Mouse (Mus musculus) skeletal muscle tissue, adult 2 months (tissue): ENCODE results near the gene Gm10778.

Experiments used
- DNase-seq: peaks from one replicate; pipeline ENCODE4 v3.0.0-alpha.2; 2012; ENCODE audit warnings: low read depth, low spot score

Gm10778 gene

DNA sequence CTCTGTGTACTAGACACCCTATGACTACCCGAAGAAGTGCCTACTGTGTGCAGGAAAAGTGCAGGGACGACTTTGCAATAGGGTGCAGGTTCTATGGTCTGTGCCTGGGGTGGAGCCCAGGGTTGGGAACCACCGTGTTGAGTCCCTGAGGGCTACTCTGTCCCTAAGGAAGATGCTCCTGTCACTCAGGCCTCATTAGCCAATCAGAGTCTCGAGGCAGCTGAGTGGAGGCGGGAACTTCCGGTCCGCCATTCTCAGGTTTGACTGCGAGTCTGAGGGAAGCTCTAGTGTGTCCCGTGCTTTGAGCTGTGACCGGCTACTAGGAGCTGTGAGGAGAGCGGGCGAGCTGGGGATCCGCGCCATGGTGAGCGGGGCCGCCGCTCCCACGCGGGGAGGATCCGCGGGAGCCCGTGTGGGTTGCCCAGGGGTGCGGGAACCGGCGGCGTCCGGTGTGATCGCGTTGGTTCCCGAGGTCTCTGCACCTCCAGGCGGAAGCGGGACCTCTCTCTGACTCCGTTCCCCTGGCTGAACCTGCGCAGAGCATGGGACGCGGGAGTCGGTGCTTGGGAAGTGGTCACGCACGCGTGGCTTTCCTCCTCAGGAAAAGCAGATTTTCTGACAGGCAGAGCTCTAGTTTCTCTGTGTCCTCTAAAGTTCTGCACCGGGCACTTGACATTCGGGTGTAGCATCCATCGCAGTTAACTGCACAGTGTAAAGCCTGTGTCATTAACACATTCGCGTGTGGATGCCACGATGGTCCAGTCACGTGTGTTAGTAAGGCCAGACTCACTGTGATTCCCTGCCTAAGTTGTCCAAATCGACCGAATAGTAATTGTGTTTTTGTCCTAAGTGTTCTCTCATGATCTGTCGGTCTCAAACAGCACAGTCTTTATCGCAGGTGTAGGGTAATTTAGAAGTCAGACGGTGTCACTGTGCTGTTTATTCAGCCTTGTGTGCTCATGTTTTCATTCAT is at the start of gene Gm10778:
Gene Gm10778 (plus strand): TSS at position 257 of the 973 bp plus-strand sequence.
- peak; percentile 82 for DNase-seq

DNA sequence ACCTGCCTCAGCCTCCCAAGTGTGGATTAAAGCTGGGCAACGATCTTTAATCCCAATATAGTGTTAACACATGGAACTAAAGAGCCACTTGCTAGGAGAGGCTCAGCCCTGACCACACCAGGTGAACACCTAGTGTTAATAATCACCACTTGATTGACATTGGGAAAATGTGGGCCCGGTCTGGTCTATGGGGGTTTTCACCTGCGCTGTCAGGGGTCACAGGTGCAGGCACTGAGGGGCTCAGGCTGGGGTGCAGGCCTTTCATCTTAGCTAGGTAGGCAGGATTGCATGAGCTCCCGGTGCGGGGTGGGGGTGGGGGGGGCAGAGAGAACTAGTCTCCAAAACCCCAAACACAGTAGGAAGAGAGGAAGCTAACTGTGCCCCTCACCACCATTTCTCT is 49.2 kb upstream of the Gm10778 start:
- DNase-seq = no peak

DNA sequence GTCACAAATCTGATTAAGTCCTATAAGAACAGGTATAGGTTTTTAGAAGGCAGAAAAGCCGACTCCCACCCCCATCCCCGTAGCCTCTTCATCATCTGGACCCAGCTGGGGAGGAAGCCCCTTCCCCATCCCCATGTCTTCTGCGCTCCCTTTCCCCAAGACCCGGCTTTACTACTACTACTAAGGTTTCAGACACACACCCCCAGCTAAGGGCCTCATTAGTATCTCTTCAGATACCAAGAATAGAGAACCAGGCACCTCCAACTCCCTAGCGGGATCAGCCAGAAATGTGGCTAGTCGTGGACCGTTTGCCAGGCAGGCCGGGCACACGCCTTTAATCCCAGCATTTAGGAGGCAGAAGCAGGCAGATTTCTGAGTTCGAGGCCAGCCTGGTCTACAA is 48.8 kb upstream of the Gm10778 start:
- DNase-seq = no peak

DNA sequence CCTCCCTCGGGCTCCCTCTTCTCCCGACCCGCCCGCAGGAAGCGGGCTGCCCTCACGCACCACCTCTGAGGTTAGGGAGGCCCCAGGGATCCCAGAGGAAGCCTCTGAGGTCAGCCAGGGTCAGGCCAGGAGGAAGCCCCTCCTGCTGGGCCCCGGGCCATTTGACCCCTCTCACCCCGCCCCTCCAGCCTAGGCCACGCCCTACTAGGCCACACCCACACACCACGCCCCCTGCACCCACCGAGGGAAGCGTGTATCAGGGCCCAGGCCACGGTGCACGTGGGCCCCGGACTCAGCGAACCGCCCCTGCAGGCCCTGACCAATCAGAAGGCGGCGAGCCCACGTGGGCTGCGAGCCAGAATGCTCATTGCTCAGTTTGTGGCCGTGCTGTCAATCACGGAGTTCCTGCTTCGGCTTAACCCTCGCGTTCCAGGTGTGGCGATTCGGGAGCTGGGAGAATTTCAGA is 48.1 kb upstream of the Gm10778 start, which contains the start of gene Tle6:
Gene Tle6 (minus strand): TSS at position 336 of the 466 bp plus-strand sequence.
- peak; percentile 98 for DNase-seq

GRCm38 (mm10) chr10:81601396-81601905 is 47.4 kb upstream of the Gm10778 start:
- DNase-seq = no peak

DNA sequence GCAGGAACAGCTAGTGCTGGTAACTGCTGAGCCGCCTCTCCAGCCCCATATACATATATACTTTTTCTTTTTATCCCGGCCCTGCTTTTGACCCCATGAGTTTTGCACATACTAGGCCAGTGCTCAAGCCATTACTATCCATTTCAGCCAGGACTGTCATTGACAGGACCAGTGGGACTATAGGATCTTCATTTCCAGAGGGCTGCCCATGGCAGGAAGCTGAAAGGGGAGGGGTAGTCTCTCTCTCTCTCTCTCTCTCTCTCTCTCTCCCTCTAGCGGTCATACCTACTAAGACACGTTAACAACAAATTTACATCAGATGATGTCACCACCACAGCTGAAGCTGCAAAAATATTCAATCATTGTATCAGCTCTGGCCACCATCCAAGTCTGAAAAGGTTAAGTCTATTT is 46.1 kb upstream of the Gm10778 start:
- peak; percentile 47 for DNase-seq

GRCm38 (mm10) chr10:81604019-81604967 is 44.6 kb upstream of the Gm10778 start:
- no peak for DNase-seq

- DNase-seq = peak; percentile 88
Measured at GRCm38 (mm10) chr10:81604968-81605665, 43.7 kb upstream of the Gm10778 start.

GRCm38 (mm10) chr10:81605666-81605973 is 43.2 kb upstream of the Gm10778 start:
- DNase-seq = no peak

- peak; percentile 97 for DNase-seq
Measured at GRCm38 (mm10) chr10:81605974-81606751, 42.7 kb upstream of the Gm10778 start, which contains the start of gene BC025920. Gene BC025920 (plus strand): TSS chr10:81606270.

GRCm38 (mm10) chr10:81608308-81608707 is 40.6 kb upstream of the Gm10778 start:
- no peak for DNase-seq

GRCm38 (mm10) chr10:81612779-81613178 is 36.1 kb upstream of the Gm10778 start:
- DNase-seq = no peak

DNA sequence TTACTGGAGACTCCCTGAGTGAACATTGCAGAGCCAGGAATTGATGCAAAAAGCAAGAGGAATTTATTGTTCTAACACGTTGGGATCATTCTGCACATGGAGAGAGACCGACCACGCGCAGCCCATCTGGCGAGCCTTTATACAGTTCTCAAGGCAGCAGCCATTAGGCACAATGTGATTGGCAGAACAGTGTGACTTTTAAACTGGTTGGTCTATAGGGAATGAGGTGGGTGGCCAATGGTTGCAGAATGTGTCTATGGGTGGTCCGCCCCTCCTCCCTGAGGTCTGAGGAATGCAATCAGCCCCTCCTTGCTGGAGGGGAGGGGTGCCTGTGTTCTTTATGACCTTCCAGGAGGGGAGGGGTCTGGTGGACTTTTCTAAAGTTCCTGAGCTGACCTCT is 33.4 kb upstream of the Gm10778 start:
- no peak for DNase-seq

DNA sequence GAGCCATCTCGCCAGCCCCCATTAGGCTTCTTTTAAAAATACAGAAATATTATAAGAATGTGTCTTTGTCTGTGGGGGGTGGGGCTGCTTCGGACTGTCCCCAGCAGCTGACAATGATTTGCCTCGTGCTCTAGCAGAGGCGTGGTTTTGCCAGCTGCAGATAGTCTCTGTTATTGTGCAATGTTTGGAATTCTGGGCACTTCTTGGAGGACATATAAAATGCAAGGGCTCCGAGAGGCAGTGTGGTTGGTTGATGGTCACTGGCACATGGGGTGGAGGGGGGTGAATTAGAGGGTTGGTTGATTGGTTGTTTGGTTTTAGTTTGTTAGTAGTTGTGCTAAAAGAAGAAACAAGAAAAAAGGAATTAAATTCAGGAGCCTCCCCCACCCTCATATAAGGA is 28.9 kb upstream of the Gm10778 start:
- no peak for DNase-seq

GRCm38 (mm10) chr10:81620786-81621185 is 28.1 kb upstream of the Gm10778 start:
- DNase-seq = no peak

GRCm38 (mm10) chr10:81623441-81623840 is 25.4 kb upstream of the Gm10778 start:
- DNase-seq = no peak

DNA sequence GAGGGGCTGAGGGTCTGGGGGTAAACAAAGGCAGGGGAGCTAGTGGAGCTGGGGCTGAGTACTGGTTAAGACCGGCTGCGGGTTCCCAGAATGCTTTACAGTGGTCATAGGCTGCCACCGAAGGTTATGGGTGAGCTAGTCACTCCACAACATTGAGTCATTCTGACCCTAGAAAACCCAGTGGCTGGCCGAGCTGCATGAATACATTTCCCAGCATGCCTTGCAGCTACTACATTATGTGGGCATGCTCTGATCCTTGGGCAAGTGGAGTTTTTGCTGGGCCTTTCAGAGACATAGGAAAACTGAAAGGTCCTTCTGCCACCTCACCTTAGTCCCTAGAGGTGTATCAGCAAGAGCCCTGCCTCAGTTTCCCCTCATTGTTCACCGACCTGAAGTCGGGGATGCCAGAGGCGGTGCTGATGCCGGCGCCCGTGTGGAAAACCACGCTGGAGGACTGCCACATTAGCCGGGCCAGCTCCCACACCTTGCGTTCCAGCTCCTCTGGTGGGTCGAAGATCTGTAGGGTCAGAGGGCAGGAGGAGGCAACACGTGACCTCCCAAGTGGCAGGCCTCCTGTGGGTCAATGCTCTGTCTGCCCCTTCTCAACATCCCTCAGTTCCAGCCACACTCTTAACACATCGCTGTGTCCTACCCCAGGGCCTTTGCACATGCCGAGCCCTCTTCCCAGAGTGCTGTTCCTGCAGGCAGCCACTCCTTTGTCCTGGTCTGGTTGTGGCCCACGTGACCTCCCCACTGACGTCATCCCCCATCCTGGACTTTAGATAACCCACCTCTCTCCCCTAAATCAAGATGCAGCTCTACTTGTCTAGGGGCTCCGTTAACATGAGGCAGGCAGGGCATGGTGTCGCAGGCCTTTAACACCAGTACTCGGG is 22.5 kb upstream of the Gm10778 start:
- no peak for DNase-seq

DNA sequence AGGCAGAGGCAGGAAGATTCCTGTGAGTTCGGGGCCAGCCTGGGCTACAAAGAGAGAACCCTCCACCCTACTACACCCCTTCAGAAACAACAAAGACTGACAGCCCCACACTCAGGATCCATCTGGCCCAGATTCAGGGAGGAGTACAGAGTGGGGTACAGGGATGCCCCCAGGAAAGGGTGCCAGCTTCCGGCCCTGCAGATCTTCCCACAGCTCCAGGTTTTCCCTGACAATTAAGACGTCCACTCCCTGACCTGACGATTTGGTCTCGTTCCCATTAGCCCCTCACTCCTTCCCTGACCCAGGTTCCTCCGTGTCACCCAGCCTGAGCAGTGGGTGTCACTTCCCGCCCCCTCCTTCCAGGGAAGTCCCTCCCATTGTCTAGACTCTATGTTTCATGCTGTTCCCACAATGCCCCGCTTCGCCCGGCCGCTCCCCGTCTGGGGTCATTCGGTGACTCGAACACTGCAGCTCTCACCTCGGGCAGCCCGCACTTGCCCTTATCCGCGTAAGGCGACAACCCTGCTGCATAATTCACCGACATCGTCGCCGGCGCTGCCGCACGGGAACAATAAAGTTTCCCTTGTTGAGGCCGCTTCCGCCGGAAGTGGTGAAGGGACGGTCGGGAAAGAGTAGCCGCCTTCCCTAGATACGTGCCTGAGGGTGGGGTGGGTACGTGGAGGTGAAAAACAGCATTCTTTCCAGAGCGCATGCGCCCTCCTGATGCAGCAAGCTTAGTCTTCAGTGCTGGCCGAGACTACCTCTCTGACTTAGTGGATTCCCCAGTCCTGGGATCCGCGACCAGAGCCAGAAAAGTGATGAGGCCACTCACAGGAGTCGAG is 21.6 kb upstream of the Gm10778 start, which contains the start of gene Sirt6:
Gene Sirt6 (minus strand): TSS at position 804 of the 842 bp plus-strand sequence.
- peak; percentile 97 for DNase-seq
